Mouse (Mus musculus) heart, adult 2 months (tissue): ENCODE measurements at regions not wholly inside any gene's neighbourhood (a gene's known extent, or its start where the extent isn't known, plus 50 kb on each side); places are given as distances from the start of the nearest gene placed in this dataset.

Source experiments
- CTCF ChIP-seq: fragments of 200-600 bp; IDR thresholded peaks from 2 replicates; pipeline ENCODE4 v1.8.1; 2022; ENCODE audit warnings: antibody characterized with exemption, mild to moderate bottlenecking, moderate library complexity
- POLR2A ChIP-seq: fragments of 200-500 bp; IDR thresholded peaks from 2 replicates; pipeline ENCODE4 v1.6.1; 2011; ENCODE audit warnings: mild to moderate bottlenecking, low read depth, low read length, control low read depth; ENCODE audit not compliant: insufficient read depth

- no peak for TF ChIP-seq CTCF
- TF ChIP-seq POLR2A = no peak
Measured at GRCm38 (mm10) chr1:177323366-177323765, 65.4 kb upstream of the Akt3 start.
